Mouse (Mus musculus): ENCODE results near the gene Prss28.

GRCm38 (mm10) chr17:25341490-25341889 is 33.0 kb downstream of the Prss28 start:
- TF ChIP-seq CTCF (conservative IDR thresholded peaks at IDR 0.05; ENCODE audit: low read length) (no peak), NANOG (IDR thresholded peaks at IDR 0.05; ENCODE audit: borderline replicate concordance, low read length) (no peak), POU5F1 (IDR thresholded peaks at IDR 0.05; ENCODE audit: borderline replicate concordance, low read length) (no peak)

Data from E14TG2a.4 (cell line).